Mouse (Mus musculus): ENCODE measurements at regions not wholly inside any gene's neighbourhood (a gene's known extent, or its start where the extent isn't known, plus 50 kb on each side); places are given as distances from the start of the nearest gene placed in this dataset.

DNA sequence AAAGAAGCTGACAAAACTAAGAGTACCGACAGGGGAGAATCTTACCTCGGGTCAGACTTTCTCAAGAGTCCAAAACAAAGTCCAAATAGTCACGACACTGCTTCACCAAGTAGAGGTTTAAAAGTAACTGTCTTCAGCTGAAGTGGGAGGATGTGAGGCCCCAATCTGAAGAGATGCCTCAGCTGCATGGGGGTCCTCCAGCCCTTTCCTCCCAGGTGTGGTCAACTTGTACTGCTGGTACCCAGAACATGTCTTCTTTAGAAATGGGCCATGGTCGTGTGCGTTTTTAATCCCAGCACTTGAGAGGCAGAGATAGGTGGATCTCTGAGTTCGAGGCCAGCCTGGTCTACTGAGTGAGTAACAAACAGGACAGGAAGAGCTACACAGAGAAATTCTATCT lies 247.6 kb downstream of the Cxcl12 start:
- H3K9me3 ChIP-seq (ENCODE audit: low read length), result no peaks in the 10 kb centered on the region
- DNase-seq (ENCODE audit: low spot score) (no peak), ATAC-seq (ENCODE audit: low FRiP score) (no peak)
- H3K9ac ChIP-seq (replicated peaks; ENCODE audit: low read length, poor library complexity, severe bottlenecking), result no peak overlapping the region
- no peak overlapping the region for H3K4me3 ChIP-seq (ENCODE audit: low read depth, low read length)
- no peaks in the 10 kb centered on the region for H3K27me3 ChIP-seq (ENCODE audit: insufficient read depth, low read length)
- no peak overlapping the region for H3K27ac ChIP-seq (ENCODE audit: low read depth, low read length)
- no peaks in the 10 kb centered on the region for H3K36me3 ChIP-seq (ENCODE audit: insufficient read depth, low read length)
- H3K4me1 ChIP-seq (ENCODE audit: insufficient read depth, low read length), result no peaks in the 10 kb centered on the region
- no peak overlapping the region for H3K4me2 ChIP-seq (ENCODE audit: low read depth, low read length, poor library complexity, severe bottlenecking)
- WGBS, result 88% methylated on average over 6 of the region's 6 CpGs
- no peak for TF ChIP-seq CTCF (IDR thresholded peaks at IDR 0.05)

DNA sequence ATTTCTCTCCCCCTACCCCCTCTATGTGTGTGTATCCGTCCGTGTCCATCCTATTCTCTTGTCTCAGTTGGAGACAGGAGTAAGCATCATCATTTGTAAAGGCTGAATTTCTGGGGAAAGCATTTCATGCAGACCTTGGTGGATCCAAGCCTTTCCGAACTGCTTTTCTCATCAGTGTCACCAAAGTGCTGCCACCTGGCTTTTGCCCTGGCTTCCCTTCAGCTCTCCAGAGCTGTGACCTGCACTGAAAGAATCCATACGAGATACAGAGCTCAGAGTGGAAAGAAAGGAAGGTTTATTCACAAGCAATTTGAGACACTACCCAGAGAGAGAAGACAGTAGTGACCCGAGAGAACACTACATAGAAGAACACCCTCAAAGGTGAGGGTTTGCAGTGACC lies 248.1 kb downstream of the Cxcl12 start:
- DNase-seq (ENCODE audit: low spot score), result no peak
- no peaks in the 10 kb centered on the region for H3K9me3 ChIP-seq (ENCODE audit: low read length)
- 48% methylated on average over 5 of the region's 5 CpGs for WGBS

GRCm38 (mm10) chr6:117422846-117423573 lies 254.7 kb downstream of the Cxcl12 start:
- Histone ChIP-seq H3K36me3 (ENCODE audit: insufficient read depth, low read length) (no peaks in the 10 kb centered on the region), H3K27me3 (ENCODE audit: insufficient read depth, low read length) (no peaks in the 10 kb centered on the region), H3K4me2 (ENCODE audit: low read depth, low read length, poor library complexity, severe bottlenecking) (no peak overlapping the region), H3K9ac (replicated peaks; ENCODE audit: low read length, poor library complexity, severe bottlenecking) (no peak overlapping the region), H3K9me3 (ENCODE audit: low read length) (no peaks in the 10 kb centered on the region), H3K4me1 (ENCODE audit: insufficient read depth, low read length) (no peaks in the 10 kb centered on the region), H3K27ac (ENCODE audit: low read depth, low read length) (no peak overlapping the region), H3K4me3 (ENCODE audit: low read depth, low read length) (no peak overlapping the region)
- DNase-seq (ENCODE audit: low spot score), result no peak
- 80% methylated on average over 10 of the region's 10 CpGs for WGBS
- ATAC-seq (ENCODE audit: low FRiP score), result no peak
- no peak for TF ChIP-seq CTCF (IDR thresholded peaks at IDR 0.05)

More for the DNA sequence above, 248.1 kb downstream of the Cxcl12 start:
- Histone ChIP-seq H3K27me3 (ENCODE audit: insufficient read depth, low read length) (no peaks in the 10 kb centered on the region), H3K9ac (replicated peaks; ENCODE audit: low read length, poor library complexity, severe bottlenecking) (no peak overlapping the region), H3K4me3 (ENCODE audit: low read depth, low read length) (no peak overlapping the region), H3K4me2 (ENCODE audit: low read depth, low read length, poor library complexity, severe bottlenecking) (no peak overlapping the region), H3K36me3 (ENCODE audit: insufficient read depth, low read length) (no peaks in the 10 kb centered on the region), H3K4me1 (ENCODE audit: insufficient read depth, low read length) (no peaks in the 10 kb centered on the region), H3K27ac (ENCODE audit: low read depth, low read length) (no peak overlapping the region)
- ATAC-seq (ENCODE audit: low FRiP score), result no peak
- peak; percentile 42 for TF ChIP-seq CTCF (IDR thresholded peaks at IDR 0.05)

DNA sequence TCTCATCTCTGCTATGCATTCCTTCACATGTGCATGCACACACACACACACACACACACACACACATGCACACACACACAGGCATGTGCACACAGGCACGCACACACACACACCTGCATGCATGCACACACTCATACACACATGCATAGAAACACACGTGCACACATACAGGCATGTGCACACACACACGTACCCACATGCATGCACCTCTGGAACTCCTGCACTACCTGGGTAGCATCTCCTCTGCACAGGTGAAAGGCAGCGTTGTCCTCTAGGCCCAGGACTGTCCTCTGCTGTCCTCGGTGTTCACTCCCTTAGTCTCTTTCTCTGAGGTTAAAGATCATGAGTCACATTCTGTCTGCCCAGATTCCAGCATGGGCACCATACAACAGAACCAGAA lies 258.0 kb downstream of the Cxcl12 start:
- Histone ChIP-seq H3K9ac (replicated peaks; ENCODE audit: low read length, poor library complexity, severe bottlenecking) (no peak overlapping the region), H3K9me3 (ENCODE audit: low read length) (no peaks in the 10 kb centered on the region), H3K36me3 (ENCODE audit: insufficient read depth, low read length) (no peaks in the 10 kb centered on the region), H3K4me2 (ENCODE audit: low read depth, low read length, poor library complexity, severe bottlenecking) (no peak overlapping the region), H3K27ac (ENCODE audit: low read depth, low read length) (no peak overlapping the region), H3K4me3 (ENCODE audit: low read depth, low read length) (no peak overlapping the region), H3K27me3 (ENCODE audit: insufficient read depth, low read length) (no peaks in the 10 kb centered on the region), H3K4me1 (ENCODE audit: insufficient read depth, low read length) (no peaks in the 10 kb centered on the region)
- ATAC-seq (ENCODE audit: low FRiP score) (no peak), DNase-seq (ENCODE audit: low spot score) (no peak)
- TF ChIP-seq CTCF (IDR thresholded peaks at IDR 0.05), result no peak
- 88% methylated on average over 5 of the region's 5 CpGs for whole genome bisulfite sequencing

DNA sequence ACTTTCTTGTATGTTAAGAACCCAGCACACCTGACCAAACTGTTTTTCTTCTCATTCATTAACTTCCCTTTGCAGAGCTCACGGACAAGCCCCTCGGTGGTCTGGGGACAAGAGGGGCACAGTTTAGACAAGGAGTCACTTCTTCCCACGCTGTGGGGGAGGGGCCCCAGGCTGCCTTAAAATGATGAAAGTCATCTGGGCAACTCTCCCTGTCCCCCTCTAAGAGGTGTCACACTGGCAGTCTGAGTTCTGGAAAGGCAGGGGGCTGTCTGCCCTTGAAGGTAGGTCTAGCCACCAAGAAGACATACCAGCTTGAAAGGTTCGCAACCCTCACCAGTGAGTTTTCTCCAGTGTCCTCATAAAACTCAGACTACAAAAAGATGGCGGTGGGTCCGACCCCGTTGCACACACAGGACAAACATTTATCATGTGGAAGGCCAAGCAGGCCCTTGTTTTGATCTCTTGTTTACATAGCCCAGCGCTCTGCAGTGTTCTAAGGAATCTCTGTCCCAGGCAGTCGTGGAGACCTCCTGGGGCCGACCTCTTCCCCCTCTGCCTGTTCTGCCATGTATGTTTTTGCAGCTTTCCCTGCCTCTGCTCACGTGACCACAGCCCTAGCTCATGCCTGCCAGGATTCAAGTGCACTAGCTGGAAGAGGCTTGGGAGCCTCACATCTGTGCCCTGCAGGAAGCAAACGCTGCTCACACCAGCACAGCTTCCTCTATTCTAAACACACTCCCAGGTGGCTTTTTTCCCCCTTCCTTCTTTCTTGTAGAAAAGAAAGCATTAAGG lies 259.2 kb downstream of the Cxcl12 start:
- Histone ChIP-seq H3K4me2 (ENCODE audit: low read depth, low read length, poor library complexity, severe bottlenecking) (no peak overlapping the region), H3K4me1 (ENCODE audit: insufficient read depth, low read length) (no peaks in the 10 kb centered on the region), H3K9me3 (ENCODE audit: low read length) (no peaks in the 10 kb centered on the region), H3K4me3 (ENCODE audit: low read depth, low read length) (no peak overlapping the region), H3K27ac (ENCODE audit: low read depth, low read length) (no peak overlapping the region), H3K27me3 (ENCODE audit: insufficient read depth, low read length) (no peaks in the 10 kb centered on the region), H3K36me3 (ENCODE audit: insufficient read depth, low read length) (no peaks in the 10 kb centered on the region), H3K9ac (replicated peaks; ENCODE audit: low read length, poor library complexity, severe bottlenecking) (no peak overlapping the region)
- WGBS, result 56% methylated on average over 12 of the region's 12 CpGs
- DNase-seq (ENCODE audit: low spot score), result peak; percentile 22
- no peak for ATAC-seq (ENCODE audit: low FRiP score)
- no peak for TF ChIP-seq CTCF (IDR thresholded peaks at IDR 0.05)

DNA sequence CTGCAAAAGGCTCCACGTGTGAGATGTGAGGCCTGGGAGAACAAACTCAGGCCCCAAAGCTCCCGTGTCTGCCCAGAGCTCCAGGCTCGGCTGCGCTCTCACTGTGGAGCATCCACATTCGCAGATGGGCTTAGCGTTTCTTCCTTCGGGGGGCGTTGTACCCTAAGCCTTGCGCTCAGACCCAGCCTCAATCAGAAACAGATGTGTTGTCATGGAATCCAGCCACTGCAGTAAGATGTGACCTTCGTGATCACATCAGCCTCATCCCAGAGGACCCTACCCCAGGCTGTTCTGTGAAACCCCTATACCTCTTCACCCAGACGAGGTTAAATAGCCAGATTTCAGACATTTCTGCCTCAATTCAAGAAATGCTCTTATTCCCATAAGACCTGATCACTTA lies 260.1 kb downstream of the Cxcl12 start:
- no peak overlapping the region for H3K4me3 ChIP-seq (ENCODE audit: low read depth, low read length)
- no peak overlapping the region for H3K4me2 ChIP-seq (ENCODE audit: low read depth, low read length, poor library complexity, severe bottlenecking)
- no peak for ATAC-seq (ENCODE audit: low FRiP score)
- no peak for DNase-seq (ENCODE audit: low spot score)
- no peak for TF ChIP-seq CTCF (IDR thresholded peaks at IDR 0.05)
- H3K27me3 ChIP-seq (ENCODE audit: insufficient read depth, low read length), result no peaks in the 10 kb centered on the region
- no peaks in the 10 kb centered on the region for H3K9me3 ChIP-seq (ENCODE audit: low read length)
- no peaks in the 10 kb centered on the region for H3K4me1 ChIP-seq (ENCODE audit: insufficient read depth, low read length)
- H3K36me3 ChIP-seq (ENCODE audit: insufficient read depth, low read length), result no peaks in the 10 kb centered on the region
- no peak overlapping the region for H3K27ac ChIP-seq (ENCODE audit: low read depth, low read length)
- WGBS, result 79% methylated on average over 11 of the region's 11 CpGs
- H3K9ac ChIP-seq (replicated peaks; ENCODE audit: low read length, poor library complexity, severe bottlenecking), result no peak overlapping the region
